Mouse (Mus musculus): ENCODE results near the gene Stard13. TPM values are rescaled to one million over a fixed set of nuclear protein-coding genes. Genes with fewer than 3 reads are reported as not detected.

Stard13 gene
- polyA plus RNA-seq, 1 experiment from 2014 or later, result 8.5 TPM

- no peak for ATAC-seq (ENCODE audit: low read depth)
- WGBS, result 91% methylated on average over 14 of the region's 14 CpGs
- H3K4me3 ChIP-seq, result no peak overlapping the region
- H3K27ac ChIP-seq (replicated peaks), result no peak overlapping the region
- H3K4me1 ChIP-seq (replicated peaks), result peaks cover 15% of the 10 kb centered on the region
- H3K4me2 ChIP-seq, result no peak overlapping the region
- H3K9me3 ChIP-seq, result no peaks in the 10 kb centered on the region
- no peak overlapping the region for H3K9ac ChIP-seq
- no peaks in the 10 kb centered on the region for H3K36me3 ChIP-seq
- no peaks in the 10 kb centered on the region for H3K27me3 ChIP-seq
These were observed 99.9 kb downstream of the Stard13 start for GRCm38 (mm10) chr5:151133744-151134143.

- Histone ChIP-seq H3K4me3 (no peak overlapping the region), H3K9me3 (no peaks in the 10 kb centered on the region), H3K36me3 (no peaks in the 10 kb centered on the region), H3K4me1 (replicated peaks) (peaks cover 21% of the 10 kb centered on the region), H3K4me2 (no peak overlapping the region), H3K27ac (replicated peaks) (no peak overlapping the region), H3K9ac (no peak overlapping the region), H3K27me3 (no peaks in the 10 kb centered on the region)
- ATAC-seq (ENCODE audit: low read depth), result no peak
- WGBS, result 83% methylated on average over 2 of the region's 2 CpGs
These were observed 103.9 kb downstream of the Stard13 start for GRCm38 (mm10) chr5:151129762-151130161.

GRCm38 (mm10) chr5:151127298-151127717 lies 106.3 kb downstream of the Stard13 start:
- no peaks in the 10 kb centered on the region for H3K27me3 ChIP-seq
- no peaks in the 10 kb centered on the region for H3K9me3 ChIP-seq
- H3K4me1 ChIP-seq (replicated peaks), result peaks cover 21% of the 10 kb centered on the region
- ATAC-seq (ENCODE audit: low read depth), result no peak
- H3K4me2 ChIP-seq, result peak overlapping the region; percentile 39; the same call in 1 of the 2 replicates
- WGBS, result 58% methylated on average over 6 of the region's 6 CpGs
- peak overlapping the region; percentile 68 for H3K27ac ChIP-seq (replicated peaks)
- H3K9ac ChIP-seq, result no peak overlapping the region
- H3K36me3 ChIP-seq, result no peaks in the 10 kb centered on the region
- H3K4me3 ChIP-seq, result peak overlapping the region; percentile 2; the same call in 1 of the 2 replicates

- peak overlapping the region; percentile 39 for H3K4me2 ChIP-seq
- H3K36me3 ChIP-seq, result no peaks in the 10 kb centered on the region
- H3K27ac ChIP-seq (replicated peaks), result peak overlapping the region; percentile 68; the same call in 1 of the 2 replicates
- no peaks in the 10 kb centered on the region for H3K27me3 ChIP-seq
- peak overlapping the region; percentile 38; the same call in 1 of the 2 replicates for H3K9ac ChIP-seq
- ATAC-seq (ENCODE audit: low read depth), result no peak
- 0 out of 2 replicates have a peak overlapping the region, but pooled peaks have one; percentile 11 for H3K4me3 ChIP-seq
- peaks cover 21% of the 10 kb centered on the region for H3K4me1 ChIP-seq (replicated peaks)
- 59% methylated on average over 10 of the region's 10 CpGs for WGBS
- no peaks in the 10 kb centered on the region for H3K9me3 ChIP-seq
These were observed 107.0 kb downstream of the Stard13 start for GRCm38 (mm10) chr5:151126608-151127005.

GRCm38 (mm10) chr5:151125985-151126607 lies 107.5 kb downstream of the Stard13 start:
- 42% methylated on average over 6 of the region's 6 CpGs for WGBS
- no peak overlapping the region for H3K9ac ChIP-seq
- peak overlapping the region; percentile 39 for H3K4me2 ChIP-seq
- H3K27ac ChIP-seq (replicated peaks), result peak overlapping the region; percentile 35
- peaks cover 21% of the 10 kb centered on the region for H3K4me1 ChIP-seq (replicated peaks)
- H3K27me3 ChIP-seq, result no peaks in the 10 kb centered on the region
- peak overlapping the region; percentile 11 for H3K4me3 ChIP-seq
- ATAC-seq (ENCODE audit: low read depth), result peak; percentile 59
- H3K9me3 ChIP-seq, result no peaks in the 10 kb centered on the region
- no peaks in the 10 kb centered on the region for H3K36me3 ChIP-seq

- ATAC-seq (ENCODE audit: low read depth), result no peak
- Histone ChIP-seq H3K9ac (no peak overlapping the region), H3K27ac (replicated peaks) (no peak overlapping the region), H3K4me3 (no peak overlapping the region), H3K4me2 (no peak overlapping the region), H3K36me3 (no peaks in the 10 kb centered on the region), H3K27me3 (no peaks in the 10 kb centered on the region), H3K9me3 (no peaks in the 10 kb centered on the region), H3K4me1 (replicated peaks) (no peaks in the 10 kb centered on the region)
- WGBS, result 80% methylated on average over 2 of the region's 2 CpGs
These were observed 115.8 kb downstream of the Stard13 start for GRCm38 (mm10) chr5:151117846-151118245.

- H3K4me2 ChIP-seq, result no peak overlapping the region
- no peaks in the 10 kb centered on the region for H3K9me3 ChIP-seq
- 91% methylated on average over 5 of the region's 5 CpGs for WGBS
- no peak overlapping the region for H3K9ac ChIP-seq
- no peaks in the 10 kb centered on the region for H3K4me1 ChIP-seq (replicated peaks)
- H3K4me3 ChIP-seq, result no peak overlapping the region
- no peaks in the 10 kb centered on the region for H3K27me3 ChIP-seq
- ATAC-seq (ENCODE audit: low read depth), result no peak
- H3K27ac ChIP-seq (replicated peaks), result no peak overlapping the region
- H3K36me3 ChIP-seq, result no peaks in the 10 kb centered on the region
These were observed 117.3 kb downstream of the Stard13 start for GRCm38 (mm10) chr5:151116192-151116887.

GRCm38 (mm10) chr5:151112743-151113142 lies 120.9 kb downstream of the Stard13 start:
- WGBS, result 79% methylated on average over 9 of the region's 9 CpGs
- Histone ChIP-seq H3K27ac (replicated peaks) (no peak overlapping the region), H3K4me3 (no peak overlapping the region), H3K4me1 (replicated peaks) (peaks cover 29% of the 10 kb centered on the region), H3K4me2 (no peak overlapping the region), H3K36me3 (no peaks in the 10 kb centered on the region), H3K9ac (no peak overlapping the region), H3K27me3 (no peaks in the 10 kb centered on the region), H3K9me3 (no peaks in the 10 kb centered on the region)
- ATAC-seq (ENCODE audit: low read depth), result no peak

- Histone ChIP-seq H3K4me1 (replicated peaks) (peaks cover 32% of the 10 kb centered on the region), H3K9ac (no peak overlapping the region), H3K27ac (replicated peaks) (no peak overlapping the region), H3K27me3 (no peaks in the 10 kb centered on the region), H3K9me3 (no peaks in the 10 kb centered on the region), H3K4me2 (no peak overlapping the region), H3K36me3 (no peaks in the 10 kb centered on the region), H3K4me3 (no peak overlapping the region)
- ATAC-seq (ENCODE audit: low read depth), result no peak
- WGBS, result 92% methylated on average over 7 of the region's 7 CpGs
These were observed 122.4 kb downstream of the Stard13 start for GRCm38 (mm10) chr5:151111080-151111871.

- no peak overlapping the region for H3K27ac ChIP-seq (replicated peaks)
- no peak for ATAC-seq (ENCODE audit: low read depth)
- no peaks in the 10 kb centered on the region for H3K9me3 ChIP-seq
- no peaks in the 10 kb centered on the region for H3K27me3 ChIP-seq
- H3K4me2 ChIP-seq, result no peak overlapping the region
- H3K4me1 ChIP-seq (replicated peaks), result peaks cover 32% of the 10 kb centered on the region
- H3K36me3 ChIP-seq, result no peaks in the 10 kb centered on the region
- H3K4me3 ChIP-seq, result no peak overlapping the region
- no peak overlapping the region for H3K9ac ChIP-seq
- 54% methylated on average over 6 of the region's 6 CpGs for WGBS
These were observed 123.2 kb downstream of the Stard13 start for GRCm38 (mm10) chr5:151110461-151110908.

- 73% methylated on average over 2 of the region's 2 CpGs for WGBS
- no peaks in the 10 kb centered on the region for H3K9me3 ChIP-seq
- peaks cover 33% of the 10 kb centered on the region for H3K4me1 ChIP-seq (replicated peaks)
- H3K27ac ChIP-seq (replicated peaks), result no peak overlapping the region
- H3K4me2 ChIP-seq, result no peak overlapping the region
- no peaks in the 10 kb centered on the region for H3K27me3 ChIP-seq
- no peak for ATAC-seq (ENCODE audit: low read depth)
- no peak overlapping the region for H3K9ac ChIP-seq
- no peaks in the 10 kb centered on the region for H3K36me3 ChIP-seq
- H3K4me3 ChIP-seq, result no peak overlapping the region
These were observed 123.8 kb downstream of the Stard13 start for GRCm38 (mm10) chr5:151109822-151110221.

GRCm38 (mm10) chr5:151108955-151109354 lies 124.7 kb downstream of the Stard13 start:
- H3K27ac ChIP-seq (replicated peaks), result peak overlapping the region; percentile 67; the same call in 1 of the 2 replicates
- peaks cover 39% of the 10 kb centered on the region for H3K4me1 ChIP-seq (replicated peaks)
- H3K36me3 ChIP-seq, result no peaks in the 10 kb centered on the region
- H3K27me3 ChIP-seq, result no peaks in the 10 kb centered on the region
- H3K9ac ChIP-seq, result no peak overlapping the region
- no peaks in the 10 kb centered on the region for H3K9me3 ChIP-seq
- WGBS, result 79% methylated on average over 7 of the region's 7 CpGs
- no peak overlapping the region for H3K4me3 ChIP-seq
- no peak for ATAC-seq (ENCODE audit: low read depth)
- H3K4me2 ChIP-seq, result peak overlapping the region; percentile 30; the same call in 1 of the 2 replicates

Data from neural tube, embryonic 13.5 days (tissue).